Mouse (Mus musculus) megakaryocyte, embryonic 14.5 days (primary cell): Measurements from ENCODE around the gene Cdk6.

Source experiments
- FLI1 ChIP-seq: IDR thresholded peaks from 2 replicates; pipeline ENCODE4 v1.6.1; 2012; ENCODE audit warnings: low read length, inconsistent platforms, mixed read lengths
- GATA1 ChIP-seq: IDR thresholded peaks from 3 replicates; pipeline ENCODE4 v1.6.1; 2012; ENCODE audit warnings: mixed read lengths, low read length, inconsistent platforms, borderline replicate concordance

DNA sequence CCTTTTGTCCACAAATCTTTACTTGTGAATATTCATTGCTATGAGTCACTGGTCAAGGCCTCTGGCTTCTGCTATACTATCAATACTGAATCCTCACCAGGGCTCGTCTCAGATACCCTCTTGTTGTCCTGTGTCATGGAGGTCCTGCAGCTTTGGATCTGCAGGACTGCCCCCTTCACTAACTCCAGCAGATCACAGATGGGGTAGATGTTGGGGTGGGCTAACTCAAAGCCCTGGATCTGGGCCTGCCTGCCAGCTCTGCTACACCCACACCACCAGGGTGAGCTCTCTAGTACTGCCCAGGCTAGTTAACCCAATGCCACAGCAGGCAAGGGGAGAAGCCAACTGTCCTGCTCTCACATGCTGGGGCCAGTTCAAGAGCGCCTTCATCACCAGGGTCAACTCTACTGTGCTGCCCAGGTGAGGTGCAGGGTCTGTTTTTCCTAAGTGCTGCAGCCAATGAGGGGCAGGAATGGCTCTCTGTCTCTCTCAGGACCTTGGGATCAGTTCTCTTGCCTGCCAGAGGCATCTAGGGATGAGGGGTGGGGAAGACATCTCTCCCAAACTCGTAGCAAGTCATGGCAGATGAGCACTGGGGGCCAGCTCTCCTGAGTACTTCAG is 195.4 kb downstream of the Cdk6 start:
- no peak for TF ChIP-seq GATA1
- no peak for TF ChIP-seq FLI1
